Mouse (Mus musculus) hindbrain, embryonic 12.5 days (tissue): ENCODE measurements around the gene Klhl7. TPM values are rescaled to one million over a fixed set of nuclear protein-coding genes. Genes with fewer than 3 reads are reported as not detected.
"Not testable (repeated sequence)": the region's sequence is repeated elsewhere in the genome, so short reads cannot be mapped to it uniquely, and the experiment has no call there.

Experiments used
- ATAC-seq: fragments of 200-750 bp; cut with Nextera tagmentation; 2 replicates; pipeline ENCODE4 v1.8.0; 2017; ENCODE audit warnings: moderate TSS enrichment; ENCODE audit not compliant: low FRiP score
- H3K27ac ChIP-seq: fragments of 300-500 bp; sonication (generic); 2 replicates; pipeline ENCODE4 v1.5.1; 2016; ENCODE audit warnings: mild to moderate bottlenecking
- H3K27me3 ChIP-seq: fragments of 300-500 bp; sonication (generic); 2 replicates; pipeline ENCODE4 v1.6.1; 2016; ENCODE audit warnings: mild to moderate bottlenecking
- H3K36me3 ChIP-seq: fragments of 300-500 bp; sonication (generic); 2 replicates; pipeline ENCODE4 v1.6.1; 2016; ENCODE audit warnings: mild to moderate bottlenecking
- H3K4me1 ChIP-seq: fragments of 300-500 bp; sonication (generic); 2 replicates; pipeline ENCODE4 v1.6.1; 2016
- H3K4me2 ChIP-seq: fragments of 300-500 bp; sonication (generic); replicated peaks from 2 replicates; pipeline ENCODE4 v1.6.1; 2016; ENCODE audit warnings: mild to moderate bottlenecking
- H3K4me3 ChIP-seq: fragments of 300-500 bp; sonication (generic); 2 replicates; pipeline ENCODE4 v1.5.1; 2016; ENCODE audit warnings: mild to moderate bottlenecking
- H3K9ac ChIP-seq: fragments of 300-500 bp; sonication (generic); 2 replicates; pipeline ENCODE4 v1.6.1; 2016; ENCODE audit warnings: mild to moderate bottlenecking, moderate library complexity
- H3K9me3 ChIP-seq: fragments of 300-500 bp; sonication (generic); replicated peaks from 2 replicates; pipeline ENCODE4 v1.6.1; 2016; ENCODE audit warnings: mild to moderate bottlenecking
- WGBS: fragments of 180-500 bp; shearing (Covaris S2); methylation state at CpG from one replicate; pipeline ENCODE4 v1.1.7; 2016; 5-methylcytosine and 5-hydroxymethylcytosine counted together
- polyA plus RNA-seq: library from polyadenylated mRNA; unstranded; fragments of >200 nt; fragmentation: Nextera tagmentation; extraction: Ambion mirVana; gene quantifications from 2 replicates; pipeline ENCODE4 v1.2.1, GENCODE M21; 2016

The Klhl7 gene
- polyA plus RNA-seq, 1 experiment from 2014 or later, result 113 TPM

DNA sequence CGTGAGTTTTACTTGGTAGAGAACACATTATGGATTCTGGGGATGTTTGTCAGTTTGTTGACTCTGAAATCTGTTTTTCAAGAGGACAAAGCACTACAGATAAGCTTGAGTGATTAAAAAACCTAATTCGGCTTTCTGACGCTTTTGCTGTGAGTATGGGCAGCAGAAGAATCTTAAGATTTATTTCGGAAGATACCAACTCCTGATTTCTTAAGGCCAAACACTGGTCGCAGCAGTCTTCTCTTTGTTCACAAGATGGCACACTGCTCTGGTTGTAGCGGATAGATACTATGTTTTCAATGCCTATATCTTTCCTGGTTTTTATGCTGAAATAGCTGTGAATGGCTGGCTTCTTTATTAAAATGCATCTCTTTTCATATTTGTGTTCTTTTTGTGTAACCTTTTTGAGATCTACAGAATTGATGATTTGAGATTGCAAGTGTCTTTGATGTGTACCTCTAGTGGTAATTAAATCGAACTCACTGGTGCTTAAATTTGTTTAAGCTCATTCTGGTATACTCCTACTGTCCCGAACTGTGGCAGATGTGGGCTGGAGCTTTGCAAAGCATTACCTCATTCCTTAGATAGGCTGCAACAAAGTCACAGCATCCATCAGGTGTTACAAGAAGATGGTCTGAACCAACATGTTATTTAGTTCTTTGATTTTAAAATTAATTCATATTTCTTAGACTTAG is 1.2 kb downstream of the Klhl7 start:
- H3K4me2 ChIP-seq, result peak overlapping the region; percentile 69
- H3K9me3 ChIP-seq, result no peaks in the 10 kb centered on the region
- peak overlapping the region; percentile 98 for H3K27ac ChIP-seq
- no peaks in the 10 kb centered on the region; the same call in 1 of the 2 replicates for H3K27me3 ChIP-seq
- ATAC-seq, result 0 out of 2 replicates have a peak, but pooled peaks have one; percentile 24
- 7% methylated on average over 8 of the region's 8 CpGs for WGBS
- no peaks in the 10 kb centered on the region for H3K36me3 ChIP-seq
- peaks cover 22% of the 10 kb centered on the region for H3K4me1 ChIP-seq
- H3K4me3 ChIP-seq, result peak overlapping the region; percentile 86
- H3K9ac ChIP-seq, result peak overlapping the region; percentile 95

DNA sequence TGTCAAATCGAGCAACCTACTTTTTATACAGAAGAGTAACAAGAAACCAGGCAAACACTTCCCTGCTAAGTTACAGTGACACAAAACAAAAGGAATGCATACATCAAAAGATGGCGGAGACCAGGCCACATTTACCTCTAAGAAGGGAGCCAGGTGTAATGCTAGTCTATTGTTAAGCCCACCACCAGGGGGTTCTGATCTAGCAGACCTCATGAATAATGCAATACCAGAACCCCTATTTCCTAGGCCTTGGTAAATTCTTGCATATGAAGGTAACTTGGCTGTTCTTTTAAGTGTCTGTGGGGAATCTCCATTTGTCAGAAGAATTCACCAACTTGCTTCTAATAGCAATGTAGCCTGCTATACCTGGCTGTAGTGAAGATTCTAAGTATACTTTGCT is 2.8 kb downstream of the Klhl7 start:
- H3K9ac ChIP-seq, H3K4me3 ChIP-seq, H3K27me3 ChIP-seq, ATAC-seq, H3K9me3 ChIP-seq, H3K27ac ChIP-seq, H3K36me3 ChIP-seq: not testable (repeated sequence)
- WGBS, result 63% methylated on average over 2 of the region's 2 CpGs
- Histone ChIP-seq H3K4me2 (peak overlapping the region; percentile 69), H3K4me1 (peaks cover 28% of the 10 kb centered on the region)

DNA sequence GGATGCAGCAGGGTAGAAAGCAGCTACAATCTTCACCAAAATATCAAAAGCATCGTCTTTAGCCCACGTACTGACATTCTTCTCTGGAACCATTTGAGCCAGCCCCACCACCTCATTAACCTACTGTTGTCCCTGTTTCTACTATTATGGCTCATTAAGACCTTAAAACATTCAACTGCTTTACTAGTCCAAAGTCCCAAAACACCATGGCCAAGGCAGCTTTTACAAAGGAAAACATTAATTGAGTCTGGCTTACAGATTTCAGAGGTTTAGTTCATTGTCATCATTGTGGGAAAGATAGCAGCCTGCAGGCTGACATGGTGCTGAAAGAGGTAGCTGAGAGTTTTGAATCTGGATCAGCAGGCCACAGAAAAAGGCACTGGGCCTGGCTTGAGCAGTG is 3.4 kb downstream of the Klhl7 start:
- no peak for ATAC-seq
- Histone ChIP-seq H3K4me3 (no peak overlapping the region), H3K9ac (no peak overlapping the region), H3K4me1 (peaks cover 28% of the 10 kb centered on the region), H3K36me3 (no peaks in the 10 kb centered on the region; the same call in 1 of the 2 replicates), H3K9me3 (no peaks in the 10 kb centered on the region), H3K27ac (no peak overlapping the region), H3K27me3 (no peaks in the 10 kb centered on the region), H3K4me2 (peak overlapping the region; percentile 69)
- WGBS, result 61% methylated on average over 2 of the region's 2 CpGs

DNA sequence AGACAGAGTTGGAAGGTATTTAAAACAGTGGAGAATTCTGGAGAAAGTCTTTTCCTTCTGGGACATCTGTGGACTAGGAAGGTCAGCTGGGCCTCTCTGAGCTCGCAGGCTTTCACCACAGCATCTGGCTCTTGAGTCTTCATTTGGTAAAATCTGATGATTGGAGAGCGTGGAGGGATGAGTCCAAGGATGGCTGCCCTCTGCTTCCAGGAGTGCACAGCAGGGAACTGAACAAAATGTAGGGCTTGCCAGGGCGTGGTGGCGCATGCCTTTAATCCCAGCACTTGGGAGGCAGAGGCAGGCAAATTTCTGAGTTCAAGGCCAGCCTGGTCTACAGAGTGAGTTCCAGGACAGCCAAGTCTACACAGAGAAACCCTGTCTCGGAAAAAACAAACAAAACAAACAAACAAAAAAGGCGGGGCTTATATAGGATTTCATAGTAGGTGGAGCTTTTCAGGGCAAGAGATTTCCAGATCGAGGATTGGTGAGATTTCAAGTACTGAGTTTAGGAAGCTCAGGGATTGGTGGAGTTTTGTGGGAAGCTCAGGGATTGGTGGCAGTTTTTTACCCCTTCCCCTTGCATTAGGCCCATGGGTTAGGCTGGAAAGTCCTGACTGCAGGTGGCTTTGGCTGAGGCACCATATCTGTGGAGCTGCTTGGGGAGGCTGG is 6.8 kb downstream of the Klhl7 start:
- Histone ChIP-seq H3K36me3 (peaks cover 4% of the 10 kb centered on the region; the same call in 1 of the 2 replicates), H3K27me3 (no peaks in the 10 kb centered on the region), H3K9ac (no peak overlapping the region), H3K4me3 (no peak overlapping the region), H3K4me1 (peaks cover 25% of the 10 kb centered on the region), H3K4me2 (no peak overlapping the region), H3K9me3 (no peaks in the 10 kb centered on the region), H3K27ac (no peak overlapping the region)
- ATAC-seq, result no peak
- 92% methylated on average over 7 of the region's 7 CpGs for WGBS

DNA sequence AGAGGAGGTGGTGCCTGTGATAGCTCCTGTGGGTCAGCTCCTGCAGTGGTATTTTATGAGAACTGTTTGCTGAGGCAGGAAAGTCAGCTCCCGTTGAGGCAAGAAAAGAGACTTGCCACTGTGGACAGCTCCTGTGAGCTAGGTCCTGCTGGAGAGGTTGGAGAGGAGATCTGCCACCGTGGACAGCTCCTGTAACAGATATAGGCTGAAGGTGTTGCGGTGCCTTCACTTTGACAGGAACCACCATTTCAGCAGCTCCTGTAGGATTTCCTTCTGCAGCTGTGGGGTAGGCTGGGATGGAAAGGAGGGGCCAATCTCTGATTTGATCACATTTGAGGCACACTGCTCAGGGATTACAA is 7.3 kb downstream of the Klhl7 start:
- Histone ChIP-seq H3K27me3 (no peaks in the 10 kb centered on the region), H3K36me3 (peaks cover 4% of the 10 kb centered on the region; the same call in 1 of the 2 replicates), H3K4me2 (no peak overlapping the region), H3K4me3 (no peak overlapping the region), H3K27ac (no peak overlapping the region), H3K9me3 (no peaks in the 10 kb centered on the region), H3K4me1 (peaks cover 22% of the 10 kb centered on the region), H3K9ac (no peak overlapping the region)
- WGBS, result 83% methylated on average over 3 of the region's 3 CpGs
- no peak for ATAC-seq

DNA sequence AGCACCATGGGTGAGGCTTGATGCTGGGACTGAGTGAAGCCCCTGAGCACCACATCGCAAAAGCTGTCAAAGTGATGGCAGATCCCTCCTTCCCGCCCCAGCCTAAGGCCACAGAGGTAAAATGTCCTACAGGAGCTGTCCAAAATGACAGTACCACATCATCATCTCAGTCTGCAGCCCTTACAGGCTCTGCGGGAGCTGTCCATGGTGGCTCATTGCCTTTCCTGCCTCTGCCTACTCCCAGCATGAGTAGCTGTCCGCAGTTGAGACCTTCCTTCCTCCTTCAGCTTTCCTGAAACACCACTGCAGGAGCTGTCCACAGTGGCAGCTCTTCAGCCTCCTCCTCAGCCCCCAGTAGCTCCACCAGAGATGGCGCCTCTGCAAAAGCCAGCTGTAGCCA is 9.7 kb downstream of the Klhl7 start:
- no peak for ATAC-seq
- no peak overlapping the region for H3K4me3 ChIP-seq
- no peaks in the 10 kb centered on the region for H3K27me3 ChIP-seq
- 86% methylated on average over 5 of the region's 5 CpGs for WGBS
- no peak overlapping the region for H3K27ac ChIP-seq
- no peaks in the 10 kb centered on the region for H3K9me3 ChIP-seq
- H3K9ac ChIP-seq, result no peak overlapping the region
- H3K4me2 ChIP-seq, result no peak overlapping the region
- peaks cover 4% of the 10 kb centered on the region; the same call in 1 of the 2 replicates for H3K36me3 ChIP-seq
- H3K4me1 ChIP-seq, result peaks cover 8% of the 10 kb centered on the region

DNA sequence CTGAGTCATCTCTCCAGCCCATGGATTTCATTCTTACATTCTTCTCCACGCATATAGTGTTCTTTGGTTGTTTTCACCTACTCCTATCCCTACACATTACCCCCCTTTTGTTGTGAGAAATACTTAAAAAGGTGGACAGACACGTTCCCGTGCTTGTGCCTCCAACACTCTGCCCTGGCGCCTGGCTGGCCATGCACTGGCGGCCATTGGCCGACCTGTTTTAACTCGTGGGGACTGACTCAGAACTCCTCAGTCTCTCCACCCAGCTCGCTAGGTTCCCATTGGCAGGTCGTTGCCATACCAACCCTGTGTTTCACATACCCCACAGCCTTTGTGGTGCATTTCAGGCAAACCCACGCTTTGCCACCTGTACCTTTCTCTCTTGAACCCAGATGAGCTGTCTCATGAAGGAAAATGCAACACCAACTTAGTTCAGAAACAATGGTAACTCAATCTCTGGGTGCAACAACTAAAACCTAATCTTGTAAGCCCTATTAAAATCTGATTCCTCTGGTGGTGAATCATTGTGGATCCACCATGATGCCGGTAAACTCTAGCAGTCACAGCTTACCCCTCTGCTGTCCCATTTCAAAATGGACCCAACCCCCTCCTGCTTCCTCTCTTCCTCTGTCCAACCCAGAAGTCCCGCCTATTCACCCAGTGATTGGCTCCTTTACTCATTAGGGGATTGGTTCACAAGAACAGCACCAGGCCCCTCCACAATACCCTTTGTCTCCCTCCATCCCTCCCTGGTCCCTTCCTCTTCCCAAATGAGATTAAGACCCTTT is 11.9 kb downstream of the Klhl7 start:
- no peak overlapping the region for H3K27ac ChIP-seq
- no peak overlapping the region for H3K4me3 ChIP-seq
- no peak; the same call in 1 of the 2 replicates for ATAC-seq
- peaks cover 4% of the 10 kb centered on the region; the same call in 1 of the 2 replicates for H3K36me3 ChIP-seq
- WGBS, result 88% methylated on average over 12 of the region's 12 CpGs
- H3K9me3 ChIP-seq, result no peaks in the 10 kb centered on the region
- no peak overlapping the region for H3K9ac ChIP-seq
- no peak overlapping the region for H3K4me2 ChIP-seq
- H3K27me3 ChIP-seq, result no peaks in the 10 kb centered on the region
- no peaks in the 10 kb centered on the region for H3K4me1 ChIP-seq

DNA sequence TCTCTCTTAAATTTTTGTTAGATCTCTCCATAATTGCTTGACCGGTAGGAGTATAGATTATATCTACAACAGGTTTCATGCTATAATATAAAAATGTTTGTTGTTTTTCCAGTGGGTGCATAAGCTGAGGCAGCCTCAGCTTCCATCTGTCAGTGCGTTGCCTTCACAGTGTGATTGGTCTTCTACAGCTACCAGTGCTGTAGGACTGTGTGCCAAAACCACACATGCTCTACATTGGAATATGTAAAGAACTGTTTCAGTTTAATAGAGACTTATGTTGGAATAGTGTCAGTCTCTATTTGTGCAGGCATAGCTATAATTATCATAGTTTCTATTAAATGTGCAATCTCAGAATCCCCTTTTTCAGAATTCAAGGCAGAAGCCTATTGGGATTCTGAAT is 21.8 kb downstream of the Klhl7 start:
- Histone ChIP-seq H3K27me3 (no peaks in the 10 kb centered on the region), H3K27ac (no peak overlapping the region), H3K4me3 (no peak overlapping the region), H3K36me3 (peaks cover 6% of the 10 kb centered on the region), H3K9ac (no peak overlapping the region), H3K4me1 (peaks cover 11% of the 10 kb centered on the region), H3K4me2 (no peak overlapping the region), H3K9me3 (no peaks in the 10 kb centered on the region)
- ATAC-seq, result no peak
- WGBS, result 91% methylated on average over 2 of the region's 2 CpGs

DNA sequence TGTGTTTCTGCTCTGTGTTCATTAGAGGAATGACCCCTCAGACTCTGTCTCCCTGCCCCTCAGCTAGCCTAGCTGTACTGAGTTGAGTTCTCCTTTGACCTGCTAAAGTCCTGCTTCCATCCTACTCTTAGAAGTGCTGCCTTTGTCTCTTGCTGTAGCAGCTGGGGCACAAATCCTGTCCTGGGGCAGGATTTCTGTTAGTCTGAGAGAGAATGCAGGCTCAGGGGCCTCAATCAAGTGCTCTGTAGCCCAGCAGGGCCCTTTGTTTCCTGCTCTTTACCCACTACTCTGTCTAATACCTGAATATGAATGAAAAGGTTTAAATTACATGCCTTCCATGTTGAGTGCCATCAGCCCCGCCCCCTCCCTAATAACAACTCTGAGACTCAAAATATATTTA is 23.8 kb downstream of the Klhl7 start:
- Histone ChIP-seq H3K27me3 (no peaks in the 10 kb centered on the region), H3K9ac (peak overlapping the region; percentile 38; the same call in 1 of the 2 replicates), H3K4me3 (no peak overlapping the region), H3K9me3 (no peaks in the 10 kb centered on the region), H3K4me2 (no peak overlapping the region), H3K4me1 (peaks cover 11% of the 10 kb centered on the region), H3K36me3 (peaks cover 5% of the 10 kb centered on the region; the same call in 1 of the 2 replicates), H3K27ac (peak overlapping the region; percentile 84)
- WGBS, result 71% methylated on average over 1 of the region's 1 CpGs
- ATAC-seq, result peak; percentile 80

DNA sequence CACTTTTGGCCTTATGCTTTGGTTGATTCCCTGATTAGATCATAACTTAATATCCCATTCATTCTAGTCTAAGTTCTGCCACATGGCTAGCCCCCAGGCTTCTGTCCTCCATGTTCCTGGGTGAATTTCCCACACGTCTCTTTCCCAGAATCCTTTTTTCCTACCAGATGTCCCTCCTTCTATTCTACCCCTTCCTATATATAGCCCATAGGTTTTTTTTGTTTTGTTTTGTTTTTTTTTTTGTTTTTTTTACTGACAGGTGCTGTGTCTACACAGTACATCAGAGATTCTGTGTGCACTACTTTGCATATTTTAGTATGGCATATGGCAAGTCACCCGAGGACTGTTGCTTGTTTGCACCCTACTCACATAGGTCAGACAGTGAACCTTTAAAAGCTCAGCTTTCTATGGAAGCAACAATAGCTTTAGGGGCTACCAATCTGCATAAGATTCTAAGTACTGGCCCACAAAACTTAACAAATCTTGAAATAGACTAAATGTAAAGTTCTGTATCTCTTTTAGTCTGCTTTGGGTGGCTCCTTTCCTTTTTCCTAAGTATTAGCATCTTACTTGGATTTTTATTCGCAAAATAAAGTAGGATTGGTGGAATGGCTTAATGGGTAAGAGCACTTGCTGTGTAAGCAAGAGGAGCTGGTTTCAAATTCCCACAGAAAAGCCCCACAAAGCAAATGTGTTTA is 24.3 kb downstream of the Klhl7 start:
- Histone ChIP-seq H3K9ac (no peak overlapping the region), H3K9me3 (no peaks in the 10 kb centered on the region), H3K27ac (peak overlapping the region; percentile 84; the same call in 1 of the 2 replicates), H3K4me1 (peaks cover 11% of the 10 kb centered on the region), H3K4me2 (no peak overlapping the region), H3K27me3 (no peaks in the 10 kb centered on the region), H3K4me3 (no peak overlapping the region), H3K36me3 (peaks cover 4% of the 10 kb centered on the region; the same call in 1 of the 2 replicates)
- ATAC-seq, result peak; percentile 52
- 50% methylated on average over 3 of the region's 3 CpGs for WGBS

DNA sequence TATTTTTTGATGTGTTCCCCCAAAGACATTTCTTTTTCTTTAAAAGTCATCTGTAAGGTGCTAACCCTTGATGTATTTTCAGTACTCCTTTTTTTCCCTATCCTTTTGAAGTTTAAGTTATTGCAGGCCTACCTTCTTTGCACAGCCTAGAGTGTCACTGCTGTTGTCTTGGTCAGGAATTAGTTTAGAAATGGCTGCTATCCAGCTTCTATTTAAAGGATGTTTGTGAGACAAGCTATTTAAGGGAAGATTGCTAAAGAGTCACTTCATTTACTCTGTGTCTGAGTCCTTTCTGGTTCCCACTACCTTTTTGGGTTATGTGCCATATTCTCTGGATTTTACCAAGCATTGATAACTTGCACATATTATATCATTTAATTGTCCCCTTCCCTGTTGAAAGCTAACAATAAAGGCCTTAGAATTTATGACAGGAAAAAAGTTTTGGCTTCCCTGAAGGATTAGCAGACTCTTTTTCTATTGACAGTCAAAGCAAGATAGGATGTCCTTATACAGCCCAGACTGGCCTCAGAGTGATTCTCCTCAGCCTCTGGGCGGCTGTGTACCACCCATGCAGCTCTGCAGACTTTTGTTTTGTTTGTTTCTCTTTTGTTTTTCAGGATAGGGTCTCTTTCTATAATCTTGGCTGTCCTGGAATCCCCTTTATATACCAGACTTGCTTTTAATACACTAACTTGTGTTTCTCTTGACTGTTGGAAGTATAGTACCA is 25.7 kb downstream of the Klhl7 start:
- H3K27ac ChIP-seq, result no peak overlapping the region
- no peak overlapping the region for H3K4me3 ChIP-seq
- WGBS, result 77% methylated on average over 1 of the region's 1 CpGs
- H3K9me3 ChIP-seq, result no peaks in the 10 kb centered on the region
- peaks cover 13% of the 10 kb centered on the region; the same call in 1 of the 2 replicates for H3K36me3 ChIP-seq
- H3K27me3 ChIP-seq, result no peaks in the 10 kb centered on the region
- no peak overlapping the region for H3K9ac ChIP-seq
- peaks cover 11% of the 10 kb centered on the region for H3K4me1 ChIP-seq
- H3K4me2 ChIP-seq, result no peak overlapping the region
- ATAC-seq, result no peak
